Mouse (Mus musculus) heart, embryonic 15.5 days (tissue): ENCODE measurements around the gene Celsr2. TPM values are rescaled to one million over a fixed set of nuclear protein-coding genes. Genes with fewer than 3 reads are reported as not detected.
A peak's percentile ranks its signal among the peaks of the same experiment; 100 is the strongest.

Source experiments
- ATAC-seq: fragments of 200-750 bp; cut with Nextera tagmentation; replicated peaks from 2 replicates; pipeline ENCODE4 v1.8.0; 2017; ENCODE audit warnings: low read depth, moderate TSS enrichment; ENCODE audit not compliant: insufficient number of reproducible peaks, insufficient read depth, low FRiP score
- H3K27ac ChIP-seq: fragments of 300-500 bp; sonication (generic); 2 replicates; pipeline ENCODE4 v1.5.1; 2015; ENCODE audit warnings: mild to moderate bottlenecking, inconsistent platforms
- H3K27me3 ChIP-seq: fragments of 300-500 bp; sonication (generic); 2 replicates; pipeline ENCODE4 v1.6.1; 2015; ENCODE audit warnings: inconsistent platforms
- H3K36me3 ChIP-seq: fragments of 300-500 bp; sonication (generic); 2 replicates; pipeline ENCODE4 v1.6.1; 2015; ENCODE audit warnings: mild to moderate bottlenecking, inconsistent platforms
- H3K4me1 ChIP-seq: fragments of 300-500 bp; sonication (generic); replicated peaks from 2 replicates; pipeline ENCODE4 v1.6.1; 2015; ENCODE audit warnings: inconsistent platforms
- H3K4me2 ChIP-seq: fragments of 300-500 bp; sonication (generic); 2 replicates; pipeline ENCODE4 v1.6.1; 2015; ENCODE audit warnings: inconsistent platforms, mild to moderate bottlenecking, moderate library complexity
- H3K4me3 ChIP-seq: fragments of 300-500 bp; sonication (generic); 2 replicates; pipeline ENCODE4 v1.5.1; 2015; ENCODE audit warnings: mild to moderate bottlenecking, inconsistent platforms
- H3K9ac ChIP-seq: fragments of 300-500 bp; sonication (generic); 2 replicates; pipeline ENCODE4 v1.6.1; 2015; ENCODE audit warnings: mild to moderate bottlenecking, inconsistent platforms
- H3K9me3 ChIP-seq: fragments of 300-500 bp; sonication (generic); replicated peaks from 2 replicates; pipeline ENCODE4 v1.6.1; 2016; ENCODE audit warnings: inconsistent platforms
- WGBS: fragments of 180-500 bp; shearing (Covaris S2); methylation state at CpG from one replicate; pipeline ENCODE4 v1.1.7; 2015; ENCODE audit warnings: mixed read lengths; 5-methylcytosine and 5-hydroxymethylcytosine counted together
- polyA plus RNA-seq: library from polyadenylated mRNA; unstranded; fragments of >200 nt; fragmentation: Nextera tagmentation; extraction: Ambion mirVana; gene quantifications from 2 replicates; pipeline ENCODE4 v1.2.1, GENCODE M21; 2015

The Celsr2 gene
- polyA plus RNA-seq: 2.4 and 3.6 TPM in 2 replicates

GRCm38 (mm10) chr3:108414857-108415830 is at the start of gene Celsr2:
Gene Celsr2 (minus strand): TSS chr3:108415552.
- Histone ChIP-seq H3K9me3 (no peaks in the 10 kb centered on the region), H3K9ac (peak within 1 kb of the TSS; percentile 82), H3K27me3 (peaks cover 34% of the 10 kb centered on the region), H3K4me2 (peak within 1 kb of the TSS; percentile 100), H3K27ac (0 out of 2 replicates have a peak within 1 kb of the TSS, but pooled peaks have one; percentile 27), H3K36me3 (no peaks in the 10 kb centered on the region), H3K4me1 (peaks cover 21% of the 10 kb centered on the region), H3K4me3 (peak within 1 kb of the TSS; percentile 82)
- 9% methylated on average over 49 of the region's 67 CpGs for WGBS
- no peak for ATAC-seq

- peak overlapping the region; percentile 29; the same call in 1 of the 2 replicates for H3K9ac ChIP-seq
- no peak overlapping the region for H3K27ac ChIP-seq
- H3K4me2 ChIP-seq: peak overlapping the region; percentile 51
- peak overlapping the region; percentile 10; the same call in 1 of the 2 replicates for H3K4me3 ChIP-seq
- no peaks in the 10 kb centered on the region for H3K27me3 ChIP-seq
- no peak for ATAC-seq
- H3K9me3 ChIP-seq: no peaks in the 10 kb centered on the region
- H3K36me3 ChIP-seq: no peaks in the 10 kb centered on the region
- 35% methylated on average over 10 of the region's 10 CpGs for WGBS
- H3K4me1 ChIP-seq: peaks cover 5% of the 10 kb centered on the region; the same call in 1 of the 2 replicates
Observed at GRCm38 (mm10) chr3:108458866-108459265, 43.5 kb upstream of the Celsr2 start.

GRCm38 (mm10) chr3:108458380-108458779 is 43.0 kb upstream of the Celsr2 start:
- H3K27me3 ChIP-seq: no peaks in the 10 kb centered on the region
- H3K4me2 ChIP-seq: peak overlapping the region; percentile 51
- no peaks in the 10 kb centered on the region for H3K36me3 ChIP-seq
- H3K4me1 ChIP-seq: peaks cover 5% of the 10 kb centered on the region; the same call in 1 of the 2 replicates
- no peaks in the 10 kb centered on the region for H3K9me3 ChIP-seq
- ATAC-seq: no peak
- no peak overlapping the region for H3K27ac ChIP-seq
- H3K4me3 ChIP-seq: peak overlapping the region; percentile 10; the same call in 1 of the 2 replicates
- 45% methylated on average over 14 of the region's 14 CpGs for WGBS
- peak overlapping the region; percentile 29; the same call in 1 of the 2 replicates for H3K9ac ChIP-seq

- 52% methylated on average over 1 of the region's 1 CpGs for WGBS
- H3K4me2 ChIP-seq: no peak overlapping the region
- H3K36me3 ChIP-seq: no peaks in the 10 kb centered on the region
- no peak overlapping the region for H3K9ac ChIP-seq
- no peaks in the 10 kb centered on the region for H3K9me3 ChIP-seq
- H3K27me3 ChIP-seq: no peaks in the 10 kb centered on the region
- H3K4me1 ChIP-seq: peaks cover 5% of the 10 kb centered on the region; the same call in 1 of the 2 replicates
- no peak for ATAC-seq
- H3K27ac ChIP-seq: no peak overlapping the region
- no peak overlapping the region for H3K4me3 ChIP-seq
Observed at GRCm38 (mm10) chr3:108454172-108454571, 38.8 kb upstream of the Celsr2 start.

- no peak overlapping the region for H3K27ac ChIP-seq
- H3K4me1 ChIP-seq: no peaks in the 10 kb centered on the region
- H3K4me3 ChIP-seq: no peak overlapping the region
- no peaks in the 10 kb centered on the region for H3K27me3 ChIP-seq
- H3K36me3 ChIP-seq: no peaks in the 10 kb centered on the region
- H3K9ac ChIP-seq: no peak overlapping the region
- H3K9me3 ChIP-seq: no peaks in the 10 kb centered on the region
- WGBS: 80% methylated on average over 2 of the region's 2 CpGs
- ATAC-seq: no peak
- H3K4me2 ChIP-seq: no peak overlapping the region
Observed at GRCm38 (mm10) chr3:108451969-108452368, 36.6 kb upstream of the Celsr2 start.

GRCm38 (mm10) chr3:108445366-108445705 is 30.0 kb upstream of the Celsr2 start:
- peak overlapping the region; percentile 49 for H3K9ac ChIP-seq
- peak overlapping the region; percentile 82 for H3K4me2 ChIP-seq
- no peaks in the 10 kb centered on the region for H3K9me3 ChIP-seq
- H3K4me1 ChIP-seq: peaks cover 20% of the 10 kb centered on the region
- no peak for ATAC-seq
- H3K27ac ChIP-seq: peak overlapping the region; percentile 85
- H3K27me3 ChIP-seq: no peaks in the 10 kb centered on the region
- peaks cover 5% of the 10 kb centered on the region; the same call in 1 of the 2 replicates for H3K36me3 ChIP-seq
- 14% methylated on average over 6 of the region's 6 CpGs for WGBS
- H3K4me3 ChIP-seq: peak overlapping the region; percentile 78

- Histone ChIP-seq H3K27me3 (no peaks in the 10 kb centered on the region), H3K4me1 (peaks cover 20% of the 10 kb centered on the region), H3K36me3 (peaks cover 5% of the 10 kb centered on the region; the same call in 1 of the 2 replicates), H3K9me3 (no peaks in the 10 kb centered on the region), H3K4me2 (peak within 1 kb of the TSS; percentile 82), H3K4me3 (peak within 1 kb of the TSS; percentile 78), H3K9ac (peak within 1 kb of the TSS; percentile 71), H3K27ac (peak within 1 kb of the TSS; percentile 85)
- peak; percentile 97 for ATAC-seq
- WGBS: under 1% methylated on average over 41 of the region's 41 CpGs
Observed at GRCm38 (mm10) chr3:108444698-108445365, 29.5 kb upstream of the Celsr2 start, which contains the start of gene Sars. Gene Sars (minus strand): TSS chr3:108445209.

GRCm38 (mm10) chr3:108444029-108444428 is 28.7 kb upstream of the Celsr2 start:
- ATAC-seq: no peak

GRCm38 (mm10) chr3:108436380-108436714 is 21.0 kb upstream of the Celsr2 start:
- Histone ChIP-seq H3K9ac (no peak overlapping the region), H3K4me1 (peaks cover 7% of the 10 kb centered on the region; the same call in 1 of the 2 replicates), H3K36me3 (peaks cover 50% of the 10 kb centered on the region), H3K4me2 (no peak overlapping the region), H3K27me3 (no peaks in the 10 kb centered on the region), H3K4me3 (no peak overlapping the region), H3K27ac (0 out of 2 replicates have a peak overlapping the region, but pooled peaks have one; percentile 33), H3K9me3 (no peaks in the 10 kb centered on the region)
- 76% methylated on average over 7 of the region's 7 CpGs for WGBS
- ATAC-seq: no peak

More at GRCm38 (mm10) chr3:108444029-108444428, 28.7 kb upstream of the Celsr2 start:
- Histone ChIP-seq H3K36me3 (peaks cover 5% of the 10 kb centered on the region; the same call in 1 of the 2 replicates), H3K9me3 (no peaks in the 10 kb centered on the region), H3K4me2 (peak overlapping the region; percentile 82), H3K9ac (peak overlapping the region; percentile 71), H3K4me1 (peaks cover 20% of the 10 kb centered on the region), H3K27me3 (no peaks in the 10 kb centered on the region), H3K4me3 (peak overlapping the region; percentile 78), H3K27ac (peak overlapping the region; percentile 85)
- 13% methylated on average over 8 of the region's 8 CpGs for WGBS

GRCm38 (mm10) chr3:108435701-108436379 is 20.5 kb upstream of the Celsr2 start:
- no peak overlapping the region for H3K4me2 ChIP-seq
- H3K36me3 ChIP-seq: peaks cover 55% of the 10 kb centered on the region
- H3K4me1 ChIP-seq: peaks cover 6% of the 10 kb centered on the region; the same call in 1 of the 2 replicates
- WGBS: 75% methylated on average over 17 of the region's 17 CpGs
- H3K9ac ChIP-seq: no peak overlapping the region
- H3K4me3 ChIP-seq: no peak overlapping the region
- H3K27me3 ChIP-seq: no peaks in the 10 kb centered on the region
- H3K9me3 ChIP-seq: no peaks in the 10 kb centered on the region
- peak; percentile 72; the same call in 1 of the 2 replicates for ATAC-seq
- H3K27ac ChIP-seq: peak overlapping the region; percentile 45
